Mouse (Mus musculus): ENCODE measurements around the gene Cdhr5. TPM values are rescaled to one million over a fixed set of nuclear protein-coding genes. Genes with fewer than 3 reads are reported as not detected.
A peak's percentile ranks its signal among the peaks of the same experiment; 100 is the strongest.

Cdhr5 gene
- polyA plus RNA-seq, 1 experiment from 2014 or later, result 0.53 TPM

- Histone ChIP-seq H3K4me1 (replicated peaks; ENCODE audit: control insufficient read depth, insufficient read depth, low read length) (peaks cover 41% of the 10 kb centered on the region), H3K4me3 (ENCODE audit: low read depth, low read length) (peak overlapping the region; percentile 79), H3K36me3 (ENCODE audit: control insufficient read depth, insufficient read depth, low read length) (peaks cover 11% of the 10 kb centered on the region; the same call in 1 of the 2 replicates), H3K27me3 (replicated peaks; ENCODE audit: control insufficient read depth, insufficient read depth, low read length) (no peaks in the 10 kb centered on the region), H3K9ac (ENCODE audit: low read depth, low read length) (peak overlapping the region; percentile 92), H3K4me2 (peak overlapping the region; percentile 97), H3K9me3 (ENCODE audit: control insufficient read depth, low read length) (no peaks in the 10 kb centered on the region), H3K27ac (ENCODE audit: low read depth, low read length) (peak overlapping the region; percentile 89)
- peak; percentile 96 for ATAC-seq (replicated peaks; ENCODE audit: low FRiP score)
- peak; percentile 100 for DNase-seq (ENCODE audit: low spot score)
- WGBS, result 8% methylated on average over 44 of the region's 44 CpGs
Measured at GRCm38 (mm10) chr7:141221249-141222125, 55.1 kb downstream of the Cdhr5 start.

DNA sequence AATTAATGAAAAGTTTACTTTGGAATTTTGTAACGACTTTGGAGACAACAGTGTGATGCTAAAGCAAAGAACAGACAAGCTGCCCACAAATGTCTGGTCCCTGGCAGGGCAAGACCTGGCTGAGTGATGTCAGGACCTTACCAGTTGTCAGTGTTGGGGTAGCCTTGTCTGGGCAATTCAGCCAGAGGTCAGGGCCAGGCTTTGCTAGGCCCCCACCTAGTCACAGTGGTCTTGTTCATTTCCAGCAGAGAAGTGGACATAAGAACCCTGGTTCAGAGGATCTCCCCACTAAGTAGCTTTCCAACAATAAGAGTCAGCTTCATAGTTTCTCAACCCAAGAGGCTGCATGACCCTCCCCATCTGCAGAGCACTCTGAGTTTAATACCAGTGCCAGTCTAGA is 56.2 kb downstream of the Cdhr5 start:
- peaks cover 11% of the 10 kb centered on the region; the same call in 1 of the 2 replicates for H3K36me3 ChIP-seq (ENCODE audit: control insufficient read depth, insufficient read depth, low read length)
- peak overlapping the region; percentile 79 for H3K4me3 ChIP-seq (ENCODE audit: low read depth, low read length)
- ATAC-seq (replicated peaks; ENCODE audit: low FRiP score) (no peak), DNase-seq (ENCODE audit: low spot score) (no peak)
- WGBS, result 71% methylated on average over 1 of the region's 1 CpGs
- H3K27ac ChIP-seq (ENCODE audit: low read depth, low read length), result peak overlapping the region; percentile 89
- H3K4me2 ChIP-seq, result peak overlapping the region; percentile 97
- H3K4me1 ChIP-seq (replicated peaks; ENCODE audit: control insufficient read depth, insufficient read depth, low read length), result peaks cover 44% of the 10 kb centered on the region
- no peaks in the 10 kb centered on the region for H3K27me3 ChIP-seq (replicated peaks; ENCODE audit: control insufficient read depth, insufficient read depth, low read length)
- H3K9me3 ChIP-seq (ENCODE audit: control insufficient read depth, low read length), result no peaks in the 10 kb centered on the region
- peak overlapping the region; percentile 92 for H3K9ac ChIP-seq (ENCODE audit: low read depth, low read length)

GRCm38 (mm10) chr7:141219558-141220099 is 57.0 kb downstream of the Cdhr5 start:
- Histone ChIP-seq H3K9ac (ENCODE audit: low read depth, low read length) (peak overlapping the region; percentile 92), H3K27me3 (replicated peaks; ENCODE audit: control insufficient read depth, insufficient read depth, low read length) (no peaks in the 10 kb centered on the region), H3K4me3 (ENCODE audit: low read depth, low read length) (no peak overlapping the region; the same call in 1 of the 2 replicates), H3K4me2 (peak overlapping the region; percentile 97), H3K4me1 (replicated peaks; ENCODE audit: control insufficient read depth, insufficient read depth, low read length) (peaks cover 50% of the 10 kb centered on the region), H3K36me3 (ENCODE audit: control insufficient read depth, insufficient read depth, low read length) (peaks cover 11% of the 10 kb centered on the region; the same call in 1 of the 2 replicates), H3K27ac (ENCODE audit: low read depth, low read length) (peak overlapping the region; percentile 89; the same call in 1 of the 2 replicates), H3K9me3 (ENCODE audit: control insufficient read depth, low read length) (no peaks in the 10 kb centered on the region)
- no peak for ATAC-seq (replicated peaks; ENCODE audit: low FRiP score)
- DNase-seq (ENCODE audit: low spot score), result no peak
- WGBS, result 96% methylated on average over 1 of the region's 1 CpGs

MicroRNAs within 50 kb of the gene (microRNA counts, 519-probe panel; counts per million panel counts)
- microRNA mmu-miR-210, result 6,029 counts per million, percentile 67 among the panel's probes with 10 or more counts

Small RNA genes lying within 50 kb of the gene (microRNA-seq; reads per million reads assigned to microRNA genes)
- gene Mir210 (ENCODE audit: borderline number of aligned reads), result 1,423 reads per million, percentile 77 among the genes with 10 or more reads in this experiment

Other genes with a start within 250 kb of the Cdhr5 start
- not detected in 2 replicates for gene Gm17387, start 247.7 kb downstream of the Cdhr5 start, polyA plus RNA-seq (2014; fragmentation: Nextera tagmentation; extraction: Ambion mirVana)
- gene B4galnt4, start 215.7 kb downstream of the Cdhr5 start, polyA plus RNA-seq (2014; fragmentation: Nextera tagmentation; extraction: Ambion mirVana), result 3.4 and 4.7 TPM in 2 replicates
- 1.9 and 2.7 TPM in 2 replicates for gene Pkp3, start 198.6 kb downstream of the Cdhr5 start, polyA plus RNA-seq (2014; fragmentation: Nextera tagmentation; extraction: Ambion mirVana)
- gene Sigirr, start 176.2 kb downstream of the Cdhr5 start, polyA plus RNA-seq (2014; fragmentation: Nextera tagmentation; extraction: Ambion mirVana), result 21.4 and 23.5 TPM in 2 replicates
- gene Ano9, start 159.0 kb downstream of the Cdhr5 start, polyA plus RNA-seq (2014; fragmentation: Nextera tagmentation; extraction: Ambion mirVana), result 0.09 and 0.41 TPM in 2 replicates
- 134 and 147 TPM in 2 replicates for gene Ptdss2, start 154.4 kb downstream of the Cdhr5 start, polyA plus RNA-seq (2014; fragmentation: Nextera tagmentation; extraction: Ambion mirVana)
- gene Rnh1, start 103.9 kb downstream of the Cdhr5 start, polyA plus RNA-seq (2014; fragmentation: Nextera tagmentation; extraction: Ambion mirVana), result 91.2 and 93.7 TPM in 2 replicates
- gene Hras, start 82.8 kb downstream of the Cdhr5 start, polyA plus RNA-seq (2014; fragmentation: Nextera tagmentation; extraction: Ambion mirVana), result 112 and 118 TPM in 2 replicates
- gene Lrrc56, start 82.6 kb downstream of the Cdhr5 start, polyA plus RNA-seq (2014; fragmentation: Nextera tagmentation; extraction: Ambion mirVana), result 20.8 and 20.9 TPM in 2 replicates
- 1.8 and 2.6 TPM in 2 replicates for gene Lmntd2, start 62.7 kb downstream of the Cdhr5 start, polyA plus RNA-seq (2014; fragmentation: Nextera tagmentation; extraction: Ambion mirVana)
- 35.1 TPM in 2 replicates for gene Rassf7, start 60.9 kb downstream of the Cdhr5 start, polyA plus RNA-seq (2014; fragmentation: Nextera tagmentation; extraction: Ambion mirVana)
- 70.9 and 81.0 TPM in 2 replicates for gene Phrf1, start 48.0 kb downstream of the Cdhr5 start, polyA plus RNA-seq (2014; fragmentation: Nextera tagmentation; extraction: Ambion mirVana)
- gene Irf7, start 10.3 kb downstream of the Cdhr5 start, polyA plus RNA-seq (2014; fragmentation: Nextera tagmentation; extraction: Ambion mirVana), result 4.0 and 4.1 TPM in 2 replicates
- 1.2 and 1.6 TPM in 2 replicates for gene Sct, start 2.3 kb upstream of the Cdhr5 start, polyA plus RNA-seq (2014; fragmentation: Nextera tagmentation; extraction: Ambion mirVana)
- gene Drd4, start 15.2 kb upstream of the Cdhr5 start, polyA plus RNA-seq (2014; fragmentation: Nextera tagmentation; extraction: Ambion mirVana), result 0.16 and 0.17 TPM in 2 replicates
- 48.6 and 54.0 TPM in 2 replicates for gene Deaf1, start 50.9 kb upstream of the Cdhr5 start, polyA plus RNA-seq (2014; fragmentation: Nextera tagmentation; extraction: Ambion mirVana)
- gene Tmem80, start 51.0 kb upstream of the Cdhr5 start, polyA plus RNA-seq (2014; fragmentation: Nextera tagmentation; extraction: Ambion mirVana), result 22.2 and 27.4 TPM in 2 replicates
- 5.4 and 7.7 TPM in 2 replicates for gene Eps8l2, start 62.1 kb upstream of the Cdhr5 start, polyA plus RNA-seq (2014; fragmentation: Nextera tagmentation; extraction: Ambion mirVana)
- 442 and 472 TPM in 2 replicates for gene Taldo1, start 115.4 kb upstream of the Cdhr5 start, polyA plus RNA-seq (2014; fragmentation: Nextera tagmentation; extraction: Ambion mirVana)
- 35.0 and 41.6 TPM in 2 replicates for gene Gatd1, start 137.3 kb upstream of the Cdhr5 start, polyA plus RNA-seq (2014; fragmentation: Nextera tagmentation; extraction: Ambion mirVana)
- 0.16 and 0.27 TPM in 2 replicates for gene Cend1, start 152.7 kb upstream of the Cdhr5 start, polyA plus RNA-seq (2014; fragmentation: Nextera tagmentation; extraction: Ambion mirVana)
- gene Slc25a22, start 161.1 kb upstream of the Cdhr5 start, polyA plus RNA-seq (2014; fragmentation: Nextera tagmentation; extraction: Ambion mirVana), result 36.9 and 39.4 TPM in 2 replicates
- 22.5 and 22.7 TPM in 2 replicates for gene Pidd1, start 167.2 kb upstream of the Cdhr5 start, polyA plus RNA-seq (2014; fragmentation: Nextera tagmentation; extraction: Ambion mirVana)
- gene Rplp2, start 170.6 kb upstream of the Cdhr5 start, polyA plus RNA-seq (2014; fragmentation: Nextera tagmentation; extraction: Ambion mirVana), result 1,652 and 1,836 TPM in 2 replicates
- gene Pnpla2, start 178.4 kb upstream of the Cdhr5 start, polyA plus RNA-seq (2014; fragmentation: Nextera tagmentation; extraction: Ambion mirVana), result 23.4 and 23.7 TPM in 2 replicates
- 4.3 and 7.2 TPM in 2 replicates for gene Cracr2b, start 184.3 kb upstream of the Cdhr5 start, polyA plus RNA-seq (2014; fragmentation: Nextera tagmentation; extraction: Ambion mirVana)
- gene Cd151, start 190.6 kb upstream of the Cdhr5 start, polyA plus RNA-seq (2014; fragmentation: Nextera tagmentation; extraction: Ambion mirVana), result 20.6 and 22.3 TPM in 2 replicates
- gene Polr2l, start 198.3 kb upstream of the Cdhr5 start, polyA plus RNA-seq (2014; fragmentation: Nextera tagmentation; extraction: Ambion mirVana), result 95.3 and 104 TPM in 2 replicates
- 77.9 and 78.2 TPM in 2 replicates for gene Tspan4, start 198.5 kb upstream of the Cdhr5 start, polyA plus RNA-seq (2014; fragmentation: Nextera tagmentation; extraction: Ambion mirVana)

Measured in liver, embryonic 11.5 days (tissue).